ENCODE assay signal across 8 mouse cellular contexts in genomic region chr2:133552031-133552841, GRCm38 (mm10). TPM values are rescaled to one million over a fixed set of nuclear protein-coding genes. Genes with fewer than 3 reads are reported as not detected.
DNase-seq lines count a peak whose midpoint lies in the region; ATAC-seq and TF ChIP-seq lines count a peak whose summit lies in the region.

Bmp2 (plus strand) TSS chr2:133552159.

- peak within 1 kb of the TSS; percentile 87 for H3K9ac ChIP-seq in embryonic facial prominence, embryonic 13.5 days
- peak within 1 kb of the TSS; percentile 77 for H3K9ac ChIP-seq in limb, embryonic 15.5 days
- H3K9ac ChIP-seq in midbrain, embryonic 13.5 days (replicated peaks) = peak within 1 kb of the TSS; percentile 66
- H3K9ac ChIP-seq in stomach, embryonic 15.5 days = peak within 1 kb of the TSS; percentile 60

- H3K27ac ChIP-seq in embryonic facial prominence, embryonic 13.5 days = peak within 1 kb of the TSS; percentile 79
- H3K27ac ChIP-seq in kidney, adult 2 months (ENCODE audit: insufficient read depth, low read depth, low read length) = no peak within 1 kb of the TSS
- H3K27ac ChIP-seq in limb, embryonic 15.5 days = peak within 1 kb of the TSS; percentile 73
- H3K27ac ChIP-seq in midbrain, embryonic 13.5 days = no peak within 1 kb of the TSS
- peak within 1 kb of the TSS; percentile 67 for H3K27ac ChIP-seq in stomach, embryonic 15.5 days

- peaks cover 39% of the 10 kb centered on the region for H3K27me3 ChIP-seq in embryonic facial prominence, embryonic 13.5 days
- no peaks in the 10 kb centered on the region; the same call in none of the 2 replicates for H3K27me3 ChIP-seq in kidney, adult 2 months (replicated peaks; ENCODE audit: control insufficient read depth, insufficient read depth, low read length)
- H3K27me3 ChIP-seq in limb, embryonic 15.5 days = peaks cover 10% of the 10 kb centered on the region; the same call in 1 of the 2 replicates
- H3K27me3 ChIP-seq in midbrain, embryonic 13.5 days = peaks cover 70% of the 10 kb centered on the region
- peaks cover 14% of the 10 kb centered on the region; the same call in 1 of the 2 replicates for H3K27me3 ChIP-seq in stomach, embryonic 15.5 days (replicated peaks)

- no peak for TF ChIP-seq POLR2A in kidney, adult 2 months (IDR thresholded peaks at IDR 0.05; ENCODE audit: low read depth, low read length)

- peak; percentile 44 to 46 for DNase-seq in cerebellum, postnatal 10 days
- no peak for DNase-seq in cerebellum, adult 9-10 months
- DNase-seq in heart, adult 9 months (ENCODE audit: low spot score in 2 of 2) = peak; percentile 62 to 69
- peak; percentile 58 for DNase-seq in kidney, adult 2 months

- TF ChIP-seq CTCF in kidney, adult 2 months (conservative IDR thresholded peaks at IDR 0.05; ENCODE audit: insufficient read depth, insufficient read length, low read depth, low read length) = no peak

- H3K4me1 ChIP-seq in embryonic facial prominence, embryonic 13.5 days = peaks cover 20% of the 10 kb centered on the region
- H3K4me1 ChIP-seq in kidney, adult 2 months (ENCODE audit: control insufficient read depth, insufficient read depth, low read length) = no peaks in the 10 kb centered on the region
- H3K4me1 ChIP-seq in limb, embryonic 15.5 days = peaks cover 32% of the 10 kb centered on the region
- H3K4me1 ChIP-seq in midbrain, embryonic 13.5 days (replicated peaks) = peaks cover 32% of the 10 kb centered on the region
- peaks cover 21% of the 10 kb centered on the region; the same call in 1 of the 2 replicates for H3K4me1 ChIP-seq in stomach, embryonic 15.5 days

- peak; percentile 54 for ATAC-seq in embryonic facial prominence, embryonic 13.5 days (ENCODE audit: insufficient number of reproducible peaks, insufficient read depth, low FRiP score, low TSS enrichment, low read depth)
- peak; percentile 56 for ATAC-seq in limb, embryonic 15.5 days (ENCODE audit: insufficient number of reproducible peaks, low FRiP score, low TSS enrichment, low read depth)
- ATAC-seq in midbrain, embryonic 13.5 days = peak; percentile 78
- peak; percentile 82 for ATAC-seq in stomach, embryonic 15.5 days (ENCODE audit: insufficient read depth, low FRiP score, low read depth)

- H3K4me2 ChIP-seq in embryonic facial prominence, embryonic 13.5 days = peak within 1 kb of the TSS; percentile 88
- H3K4me2 ChIP-seq in limb, embryonic 15.5 days = peak within 1 kb of the TSS; percentile 90
- peak within 1 kb of the TSS; percentile 92 for H3K4me2 ChIP-seq in midbrain, embryonic 13.5 days (replicated peaks)
- H3K4me2 ChIP-seq in stomach, embryonic 15.5 days = peak within 1 kb of the TSS; percentile 94

- peak within 1 kb of the TSS; percentile 72 for H3K4me3 ChIP-seq in embryonic facial prominence, embryonic 13.5 days
- H3K4me3 ChIP-seq in kidney, adult 2 months (ENCODE audit: insufficient read depth, low read depth, low read length) = peak within 1 kb of the TSS; percentile 48
- peak within 1 kb of the TSS; percentile 74 for H3K4me3 ChIP-seq in limb, embryonic 15.5 days
- peak within 1 kb of the TSS; percentile 65 for H3K4me3 ChIP-seq in midbrain, embryonic 13.5 days (replicated peaks)
- H3K4me3 ChIP-seq in stomach, embryonic 15.5 days (replicated peaks) = peak within 1 kb of the TSS; percentile 66

- WGBS in embryonic facial prominence, embryonic 13.5 days = under 1% methylated on average over 103 of the region's 110 CpGs
- WGBS in kidney, adult 2 months = 2% methylated on average over 108 of the region's 110 CpGs
- under 1% methylated on average over 103 of the region's 110 CpGs for WGBS in limb, embryonic 15.5 days
- WGBS in midbrain, embryonic 13.5 days = under 1% methylated on average over 102 of the region's 110 CpGs
- WGBS in stomach, embryonic 15.5 days = under 1% methylated on average over 95 of the region's 110 CpGs

- H3K9me3 ChIP-seq in embryonic facial prominence, embryonic 13.5 days = no peaks in the 10 kb centered on the region
- no peaks in the 10 kb centered on the region for H3K9me3 ChIP-seq in limb, embryonic 15.5 days
- no peaks in the 10 kb centered on the region for H3K9me3 ChIP-seq in midbrain, embryonic 13.5 days
- H3K9me3 ChIP-seq in stomach, embryonic 15.5 days = no peaks in the 10 kb centered on the region

- no peaks in the 10 kb centered on the region for H3K36me3 ChIP-seq in embryonic facial prominence, embryonic 13.5 days
- H3K36me3 ChIP-seq in kidney, adult 2 months (ENCODE audit: control insufficient read depth, insufficient read depth, low read length) = no peaks in the 10 kb centered on the region
- H3K36me3 ChIP-seq in limb, embryonic 15.5 days = no peaks in the 10 kb centered on the region
- no peaks in the 10 kb centered on the region for H3K36me3 ChIP-seq in midbrain, embryonic 13.5 days
- H3K36me3 ChIP-seq in stomach, embryonic 15.5 days = no peaks in the 10 kb centered on the region

RNA-seq across cellular contexts. Expression of gene Bmp2, which starts in this region (rescaled TPM):
- 21.7 and 24.3 TPM in 2 replicates for polyA plus RNA-seq in embryonic facial prominence, embryonic 13.5 days (2015; fragmentation: Nextera tagmentation; extraction: Ambion mirVana)
- polyA plus RNA-seq in kidney, adult 2 months (2012; rRNA removed) = 1.3 and 2.1 TPM in 2 replicates
- 23.2 and 24.8 TPM in 2 replicates for polyA plus RNA-seq in limb, embryonic 15.5 days (2015; fragmentation: Nextera tagmentation; extraction: Ambion mirVana)
- 1.2 and 2.2 TPM in 2 replicates for polyA plus RNA-seq in midbrain, embryonic 13.5 days (2015; fragmentation: Nextera tagmentation; extraction: Ambion mirVana)
- polyA plus RNA-seq in stomach, embryonic 15.5 days (2015; fragmentation: Nextera tagmentation; extraction: Ambion mirVana) = 11.7 and 12.3 TPM in 2 replicates

Comparison
In these comparisons a context has a peak if more than half of its experiments do, and no peak if none do; other contexts are left out.
1. H3K27ac ChIP-seq: peak in embryonic facial prominence, embryonic 13.5 days (single experiment), limb, embryonic 15.5 days (single experiment) and stomach, embryonic 15.5 days (single experiment); none in kidney, adult 2 months (single experiment) and midbrain, embryonic 13.5 days (single experiment).
2. Peak in every context shown above with its lines, with median percentiles within 50 percentile points of each other: ATAC-seq, H3K4me2 ChIP-seq, H3K4me3 ChIP-seq and H3K9ac ChIP-seq.